Mouse (Mus musculus) olfactory bulb, adult 2 months (tissue): ENCODE measurements at regions not wholly inside any gene's neighbourhood (a gene's known extent, or its start where the extent isn't known, plus 50 kb on each side); places are given as distances from the start of the nearest gene placed in this dataset.
A peak's percentile ranks its signal among the peaks of the same experiment; 100 is the strongest.
"Not testable (repeated sequence)": the region's sequence is repeated elsewhere in the genome, so short reads cannot be mapped to it uniquely, and the experiment has no call there.

Experiments
- H3K27ac ChIP-seq: fragments of 200-500 bp; 2 replicates; pipeline ENCODE4 v1.5.1; 2012; ENCODE audit warnings: low read depth, low read length; ENCODE audit not compliant: insufficient read depth
- H3K4me1 ChIP-seq: fragments of 200-500 bp; 2 replicates; pipeline ENCODE4 v1.6.1; 2012; ENCODE audit warnings: low read length; ENCODE audit not compliant: control insufficient read depth, insufficient read depth
- H3K4me3 ChIP-seq: fragments of 200-500 bp; 2 replicates; pipeline ENCODE4 v1.5.1; 2012; ENCODE audit warnings: mild to moderate bottlenecking, low read depth, low read length, moderate library complexity; ENCODE audit not compliant: insufficient read depth
- CTCF ChIP-seq: fragments of 200-500 bp; IDR thresholded peaks from 2 replicates; pipeline ENCODE4 v1.5.1; 2012; ENCODE audit warnings: low read depth, mild to moderate bottlenecking, low read length, moderate library complexity; ENCODE audit not compliant: insufficient read depth
- POLR2A ChIP-seq: fragments of 200-500 bp; IDR thresholded peaks from 2 replicates; pipeline ENCODE4 v1.6.1; 2012; ENCODE audit warnings: mild to moderate bottlenecking, low read depth, low read length, moderate library complexity; ENCODE audit not compliant: insufficient read depth
- WGBS: fragments of 180-500 bp; shearing (Covaris S2); methylation state at CpG from one replicate; pipeline ENCODE4 v1.1.7; 2018; 5-methylcytosine and 5-hydroxymethylcytosine counted together

DNA sequence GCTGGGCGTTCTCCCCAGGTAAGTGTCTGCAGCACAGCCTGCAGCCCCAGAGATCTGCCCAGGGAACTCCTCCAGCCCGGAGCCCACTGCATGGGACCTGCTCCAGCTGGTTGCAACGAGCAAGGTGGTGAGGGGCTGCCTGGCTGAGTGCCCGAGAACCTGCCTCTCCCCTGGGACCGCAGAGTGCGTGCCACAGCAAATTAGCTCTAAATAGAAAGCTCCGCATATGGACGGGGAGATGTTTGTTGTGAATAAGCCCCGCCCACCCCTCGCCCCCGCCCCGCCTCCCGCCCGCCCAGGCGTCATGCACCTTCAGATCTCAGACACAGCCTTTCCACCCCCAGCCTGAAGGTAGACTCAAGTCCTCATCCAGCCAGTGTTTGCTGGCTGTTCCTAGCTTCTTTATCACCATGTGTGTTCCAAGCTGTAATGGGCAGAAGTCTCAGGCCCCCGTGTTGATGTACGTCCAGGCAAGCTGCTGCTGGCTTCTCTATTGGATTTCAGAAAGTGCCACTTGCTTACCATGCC is 294.0 kb downstream of the Ajap1 start:
- Histone ChIP-seq H3K4me1 (peaks cover 27% of the 10 kb centered on the region), H3K4me3 (no peak overlapping the region), H3K27ac (no peak overlapping the region)
- WGBS = under 1% methylated on average over 17 of the region's 17 CpGs
- no peak for TF ChIP-seq POLR2A

DNA sequence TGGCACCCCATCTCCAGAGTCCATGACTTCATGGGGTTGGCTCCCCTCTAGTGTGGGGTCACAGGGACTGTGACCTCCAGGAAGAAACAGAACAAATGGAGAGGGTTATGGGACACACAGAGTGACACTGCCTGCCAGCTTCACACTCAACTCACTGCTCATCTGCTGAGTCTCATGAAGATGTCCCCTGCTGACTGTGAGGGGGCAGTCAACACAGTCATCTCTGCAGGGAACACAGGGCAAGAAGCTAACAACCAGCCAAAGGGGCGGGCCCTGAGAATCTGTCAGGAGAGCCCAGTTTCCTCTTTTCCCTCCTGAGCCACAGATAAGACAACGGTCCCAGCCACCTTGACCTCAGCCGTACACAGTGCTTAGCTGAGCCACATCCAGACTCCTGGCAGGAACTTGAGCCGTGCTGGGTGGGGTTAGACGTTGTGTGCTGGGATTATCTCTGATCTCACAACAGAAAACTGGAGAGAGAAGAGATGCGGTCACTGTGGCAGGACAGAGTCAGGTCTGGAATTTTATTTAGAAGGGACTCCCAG is 294.6 kb downstream of the Ajap1 start:
- Histone ChIP-seq H3K27ac (no peak overlapping the region), H3K4me3 (no peak overlapping the region), H3K4me1 (peaks cover 27% of the 10 kb centered on the region)
- 7% methylated on average over 6 of the region's 6 CpGs for WGBS
- TF ChIP-seq CTCF = no peak

- H3K4me3 ChIP-seq = no peak overlapping the region
- no peak overlapping the region for H3K27ac ChIP-seq
- H3K4me1 ChIP-seq = peaks cover 4% of the 10 kb centered on the region; the same call in 1 of the 2 replicates
- TF ChIP-seq CTCF = no peak
- TF ChIP-seq POLR2A = no peak
- 97% methylated on average over 9 of the region's 9 CpGs for WGBS
Measured at GRCm38 (mm10) chr4:153177496-153177895, 305.1 kb downstream of the Ajap1 start.

- no peak overlapping the region for H3K4me3 ChIP-seq
- 21% methylated on average over 12 of the region's 12 CpGs for WGBS
- peaks cover 4% of the 10 kb centered on the region; the same call in 1 of the 2 replicates for H3K4me1 ChIP-seq
- peak; percentile 51; the same call in 1 of the 2 replicates for TF ChIP-seq CTCF
- TF ChIP-seq POLR2A = no peak
- H3K27ac ChIP-seq = no peak overlapping the region
Measured at GRCm38 (mm10) chr4:153175660-153176059, 307.0 kb downstream of the Ajap1 start.

- Histone ChIP-seq H3K4me1 (peaks cover 4% of the 10 kb centered on the region; the same call in 1 of the 2 replicates), H3K27ac (no peak overlapping the region), H3K4me3 (no peak overlapping the region)
- TF ChIP-seq POLR2A (no peak), CTCF (no peak)
- 89% methylated on average over 15 of the region's 15 CpGs for WGBS
Measured at GRCm38 (mm10) chr4:153175077-153175476, 307.5 kb downstream of the Ajap1 start.

DNA sequence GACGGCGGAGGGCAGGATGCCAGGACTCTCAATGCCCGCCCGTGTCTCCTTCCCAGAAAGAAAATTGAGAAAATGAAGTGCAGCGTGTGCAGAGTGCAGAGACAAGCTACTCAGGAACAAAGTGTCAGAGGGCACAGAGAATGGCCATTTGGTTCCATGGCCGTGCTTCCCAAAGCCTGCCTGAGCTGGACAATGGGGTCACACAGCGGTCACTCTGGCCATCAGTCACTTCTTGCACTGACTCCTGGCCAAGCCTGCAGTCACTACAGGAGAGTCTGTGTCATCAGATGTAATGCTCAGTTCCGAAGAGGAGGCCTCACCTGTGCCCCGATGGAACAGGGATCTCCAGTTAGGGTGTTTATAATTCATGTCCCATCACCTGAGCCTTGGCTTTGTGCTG is 312.6 kb downstream of the Ajap1 start:
- Histone ChIP-seq H3K27ac (no peak overlapping the region), H3K4me1 (no peaks in the 10 kb centered on the region), H3K4me3 (no peak overlapping the region)
- TF ChIP-seq POLR2A (no peak), CTCF (no peak)
- 75% methylated on average over 9 of the region's 9 CpGs for WGBS

DNA sequence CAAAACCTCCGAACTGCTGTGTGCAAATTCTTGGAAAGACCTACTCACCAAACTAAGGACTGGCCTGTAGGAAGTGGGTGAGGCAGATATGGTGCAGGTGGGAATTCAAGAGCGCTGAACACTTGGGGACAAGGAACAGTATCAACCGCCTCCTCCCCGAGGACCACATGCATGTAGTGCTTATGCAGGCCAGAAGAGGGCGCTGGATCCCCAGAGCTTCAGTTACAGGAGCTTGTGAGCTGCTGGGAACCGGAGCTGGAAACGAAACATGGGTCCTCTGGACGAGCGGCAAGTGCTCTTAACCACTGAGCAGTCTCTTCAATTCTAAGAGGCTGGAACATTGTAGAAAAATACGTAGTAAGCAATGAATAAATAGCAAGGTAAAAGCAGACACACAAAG is 317.8 kb downstream of the Ajap1 start:
- no peaks in the 10 kb centered on the region for H3K4me1 ChIP-seq
- no peak overlapping the region for H3K27ac ChIP-seq
- WGBS = 79% methylated on average over 10 of the region's 10 CpGs
- TF ChIP-seq CTCF (no peak), POLR2A (no peak)
- no peak overlapping the region for H3K4me3 ChIP-seq

DNA sequence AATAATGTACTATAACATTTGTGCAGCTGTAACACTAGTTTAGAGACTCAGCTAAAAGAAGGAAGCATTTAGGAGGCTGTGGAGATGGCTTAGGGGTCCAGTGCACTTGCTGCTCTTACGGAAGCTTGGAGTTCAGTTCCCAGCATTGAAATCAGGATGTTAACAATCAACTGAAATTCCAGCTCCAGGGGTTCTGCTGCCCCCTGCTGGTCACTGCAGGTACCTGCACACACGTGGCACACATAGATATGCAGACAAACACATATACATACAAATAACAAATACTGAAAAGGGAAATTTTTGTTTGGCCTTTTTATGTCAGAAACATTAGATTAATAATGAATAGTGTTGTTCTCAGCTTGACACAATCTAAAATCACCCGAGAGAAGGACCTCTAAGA is 322.5 kb downstream of the Ajap1 start:
- no peak overlapping the region for H3K4me3 ChIP-seq
- no peak for TF ChIP-seq CTCF
- TF ChIP-seq POLR2A = no peak
- H3K4me1 ChIP-seq = no peaks in the 10 kb centered on the region
- H3K27ac ChIP-seq = no peak overlapping the region
- WGBS = 93% methylated on average over 3 of the region's 3 CpGs

GRCm38 (mm10) chr4:153157572-153157971 is 325.0 kb downstream of the Ajap1 start:
- Histone ChIP-seq H3K27ac (no peak overlapping the region), H3K4me3 (no peak overlapping the region), H3K4me1 (no peaks in the 10 kb centered on the region)
- WGBS = 95% methylated on average over 3 of the region's 3 CpGs
- TF ChIP-seq POLR2A = no peak
- no peak for TF ChIP-seq CTCF

- not testable (repeated sequence) for H3K4me1 ChIP-seq, H3K4me3 ChIP-seq, H3K27ac ChIP-seq
Measured at GRCm38 (mm10) chr4:153152923-153153322, 329.7 kb downstream of the Ajap1 start.
